ENCODE assay signal across 40 mouse cellular contexts in the genomic region with DNA sequence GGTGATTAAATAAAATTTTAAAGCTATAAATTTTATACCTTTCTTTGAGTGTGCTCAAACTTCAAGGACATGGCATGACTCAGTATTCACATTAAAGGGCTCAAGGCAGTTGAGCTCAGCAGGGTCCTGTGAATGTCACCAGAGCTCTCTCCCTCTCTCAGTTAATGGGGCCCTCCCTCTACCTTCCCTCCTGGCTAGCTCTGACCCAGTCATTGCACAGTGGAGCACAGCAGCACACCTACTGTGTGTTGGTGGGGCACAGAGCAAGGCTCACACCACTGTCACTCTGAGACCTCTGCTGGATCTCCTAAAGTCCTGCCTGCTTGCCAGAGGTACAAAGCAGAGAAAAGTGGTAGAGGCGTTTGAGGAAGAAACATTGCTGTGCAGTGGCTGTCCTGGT. TPM values are rescaled to one million over a fixed set of nuclear protein-coding genes. Genes with fewer than 3 reads are reported as not detected.
"Had no signal": no experiment of that assay in that cellular context is flagged by ENCODE, and none has a peak within 500 bp of the region (broad histone marks: within the 10 kb centered on the region; RNA-seq: fewer than 3 reads in every experiment).

No protein-coding gene starts in this region.

- H3K4me1 ChIP-seq: heart, embryonic 13.5 days; heart, embryonic 15.5 days; limb, embryonic 13.5 days; limb, embryonic 15.5 days had no signal

- H3K9me3 ChIP-seq: heart, embryonic 13.5 days; heart, embryonic 15.5 days; hindbrain, embryonic 13.5 days; hindbrain, embryonic 15.5 days; kidney, embryonic 15.5 days; limb, embryonic 13.5 days; limb, embryonic 15.5 days had no signal

- H3K27ac ChIP-seq: heart, adult 2 months; heart, embryonic 13.5 days; heart, embryonic 15.5 days; hindbrain, embryonic 13.5 days; hindbrain, embryonic 15.5 days; hindbrain, postnatal 0 days; kidney, embryonic 15.5 days; kidney, postnatal 0 days; limb, embryonic 13.5 days; limb, embryonic 15.5 days; liver, embryonic 14.5 days had no signal

- H3K4me3 ChIP-seq: heart, adult 2 months; heart, embryonic 13.5 days; heart, embryonic 15.5 days; hindbrain, embryonic 13.5 days; hindbrain, embryonic 15.5 days; kidney, embryonic 15.5 days; limb, embryonic 13.5 days; limb, embryonic 15.5 days had no signal

- H3K27me3 ChIP-seq: heart, embryonic 13.5 days; heart, embryonic 15.5 days; hindbrain, embryonic 13.5 days; hindbrain, embryonic 15.5 days; kidney, embryonic 15.5 days; limb, embryonic 13.5 days; limb, embryonic 15.5 days had no signal

- H3K9ac ChIP-seq: heart, embryonic 13.5 days; heart, embryonic 15.5 days; hindbrain, embryonic 13.5 days; hindbrain, embryonic 15.5 days; kidney, embryonic 15.5 days; limb, embryonic 13.5 days; limb, embryonic 15.5 days; liver, embryonic 14.5 days had no signal

- ATAC-seq: hindbrain, postnatal 0 days; intestine, embryonic 16.5 days had no signal

- DNase-seq: gastrocnemius, postnatal 14 days; gastrocnemius, postnatal 36 days; heart, adult 11 months; heart, adult 2 months; heart, postnatal 14 days; heart, postnatal 36 days; kidney, adult 11 months; kidney, adult 2 months; kidney, adult 9 months; kidney, postnatal 14 days; kidney, postnatal 36 days; layer of hippocampus, adult 9-11 months; layer of hippocampus, postnatal 36 days; left cerebral cortex, postnatal 4 days had no signal

- H3K4me2 ChIP-seq: heart, embryonic 11.5 days; heart, embryonic 13.5 days; heart, embryonic 15.5 days; hindbrain, embryonic 13.5 days; hindbrain, embryonic 15.5 days; kidney, embryonic 15.5 days; limb, embryonic 13.5 days; limb, embryonic 15.5 days had no signal

RNA-seq across cellular contexts. Expression of a gene that starts 52.4 kb away (rescaled TPM):
- total RNA-seq: gastrocnemius, adult 18-20 months; gastrocnemius, adult 8-10 months; gastrocnemius, postnatal 14 days; gastrocnemius, postnatal 36 days; heart, adult 2 months; heart, postnatal 14 days; heart, postnatal 36 days; hematopoietic stem cell, adult 5-6 weeks; hindbrain, postnatal 0 days; layer of hippocampus, adult 18-20 months; layer of hippocampus, adult 8-10 months; layer of hippocampus, postnatal 14 days; layer of hippocampus, postnatal 36 days; left cerebral cortex, adult 18-20 months; left cerebral cortex, adult 8-10 months; left cerebral cortex, postnatal 4 days; liver, adult 2 months had no signal
- polyA plus RNA-seq: gonadal fat pad, adult 2 months; heart, adult 2 months; heart, embryonic 11.5 days; heart, embryonic 13.5 days; heart, embryonic 15.5 days; heart, postnatal 0 days; intestine, embryonic 14.5 days; intestine, embryonic 16.5 days; kidney, adult 2 months; kidney, embryonic 15.5 days; kidney, postnatal 0 days; large intestine, adult 2 months; limb, embryonic 11.5 days; limb, embryonic 13.5 days; limb, embryonic 15.5 days; liver, adult 2 months; liver, embryonic 14.5 days had no signal
